Mouse (Mus musculus) left cerebral cortex, postnatal 14 days (tissue): ENCODE measurements around the gene Zdhhc7. TPM values are rescaled to one million over a fixed set of nuclear protein-coding genes. Genes with fewer than 3 reads are reported as not detected.

Experiments used
- DNase-seq, 2 experiments: peaks; one replicate each; pipeline ENCODE4 v3.0.0; 2021 to 2022; ENCODE audit warnings: low spot score in 2 of 2, mixed read lengths in 1 of 2
- intact Hi-C: fragments of 180-260 bp; cut with DNase I; formaldehyde crosslinking; loops from one replicate; pipeline ENCODE4 v1.15.1; 2025
- total RNA-seq, 2 experiments: library from RNA; stranded (reverse); gene quantifications; 2 replicates each; pipeline ENCODE4 v1.2.3; 2021

The Zdhhc7 gene
- total RNA-seq, 2 experiments from 2014 or later: 36.0 to 44.1 TPM

- DNase-seq: peak; percentile 75 to 86
- intact Hi-C loops: no loop called here
Measured at GRCm38 (mm10) chr8:120078080-120078479, 23.2 kb downstream of the Zdhhc7 start.

GRCm38 (mm10) chr8:120075347-120075746, 25.9 kb downstream of the Zdhhc7 start:
- intact Hi-C loops: no loop called here
- DNase-seq: no peak

- DNase-seq: no peak
- intact Hi-C loops: loop anchor here (1.0 to 5.0 kb wide), 3 partner anchors 82 to 292 kb away; partner anchors contain the start of gene Crispld2
Measured at GRCm38 (mm10) chr8:120074516-120074915, 26.8 kb downstream of the Zdhhc7 start.

- intact Hi-C loops: loop anchor here (5.0 kb wide), 2 partner anchors 81 to 291 kb away; partner anchors contain the start of gene Crispld2
- DNase-seq: no peak
Measured at GRCm38 (mm10) chr8:120072827-120073226, 28.5 kb downstream of the Zdhhc7 start.

- intact Hi-C loops: loop anchor here (5.0 kb wide), 2 partner anchors 80 to 290 kb away; partner anchors contain the start of gene Crispld2
- DNase-seq: no peak
Measured at GRCm38 (mm10) chr8:120072259-120072658, 29.0 kb downstream of the Zdhhc7 start.

- peak; percentile 87 to 88 for DNase-seq
Measured at GRCm38 (mm10) chr8:120071684-120072083, 29.6 kb downstream of the Zdhhc7 start.

GRCm38 (mm10) chr8:120067936-120068668, 33.2 kb downstream of the Zdhhc7 start:
- no peak for DNase-seq
- intact Hi-C loops: no loop called here

More at GRCm38 (mm10) chr8:120071684-120072083, 29.6 kb downstream of the Zdhhc7 start:
- intact Hi-C loops: loop anchor here (5.0 kb wide), 2 partner anchors 79 to 289 kb away; partner anchors contain the start of gene Crispld2

- intact Hi-C loops: no loop called here
- DNase-seq: no peak
Measured at GRCm38 (mm10) chr8:120066226-120066625, 35.1 kb downstream of the Zdhhc7 start.

- no peak for DNase-seq
- intact Hi-C loops: no loop called here
Measured at GRCm38 (mm10) chr8:120065611-120066010, 35.7 kb downstream of the Zdhhc7 start.

- intact Hi-C loops: no loop called here
- DNase-seq: no peak
Measured at GRCm38 (mm10) chr8:120063326-120063725, 38.0 kb downstream of the Zdhhc7 start.

GRCm38 (mm10) chr8:120062742-120063141, 38.5 kb downstream of the Zdhhc7 start:
- intact Hi-C loops: no loop called here
- no peak for DNase-seq

- intact Hi-C loops: no loop called here
- no peak for DNase-seq
Measured at GRCm38 (mm10) chr8:120057078-120057477, 44.2 kb downstream of the Zdhhc7 start.

- DNase-seq: no peak
- intact Hi-C loops: no loop called here
Measured at GRCm38 (mm10) chr8:120054833-120055232, 46.4 kb downstream of the Zdhhc7 start.

- DNase-seq: no peak
Measured at GRCm38 (mm10) chr8:120052318-120052717, 49.0 kb downstream of the Zdhhc7 start.

GRCm38 (mm10) chr8:120051908-120052307, 49.4 kb downstream of the Zdhhc7 start:
- intact Hi-C loops: no loop called here
- no peak for DNase-seq

More at GRCm38 (mm10) chr8:120052318-120052717, 49.0 kb downstream of the Zdhhc7 start:
- intact Hi-C loops: no loop called here

GRCm38 (mm10) chr8:120051006-120051405, 50.3 kb downstream of the Zdhhc7 start:
- no peak for DNase-seq
- intact Hi-C loops: no loop called here

GRCm38 (mm10) chr8:120050376-120050775, 50.9 kb downstream of the Zdhhc7 start:
- intact Hi-C loops: no loop called here

GRCm38 (mm10) chr8:120049949-120050348, 51.3 kb downstream of the Zdhhc7 start:
- intact Hi-C loops: no loop called here

More at GRCm38 (mm10) chr8:120050376-120050775, 50.9 kb downstream of the Zdhhc7 start:
- no peak for DNase-seq

GRCm38 (mm10) chr8:120046258-120047020, 54.8 kb downstream of the Zdhhc7 start:
- peak; percentile 83 to 93 for DNase-seq
- intact Hi-C loops: no loop called here

More at GRCm38 (mm10) chr8:120049949-120050348, 51.3 kb downstream of the Zdhhc7 start:
- DNase-seq: no peak

GRCm38 (mm10) chr8:120045471-120045870, 55.8 kb downstream of the Zdhhc7 start:
- intact Hi-C loops: no loop called here
- DNase-seq: no peak
